Mouse (Mus musculus) erythroblast, embryonic 14.5 days (primary cell): Measurements from ENCODE around the gene Sparc.

Experiments used
- GATA1 ChIP-seq: IDR thresholded peaks from 2 replicates; pipeline ENCODE4 v1.6.1; 2012; ENCODE audit warnings: low read length, inconsistent platforms, mixed read lengths
- TAL1 ChIP-seq: IDR thresholded peaks from 3 replicates; pipeline ENCODE4 v1.6.1; 2012; ENCODE audit warnings: low read length, inconsistent platforms, mixed read lengths

GRCm38 (mm10) chr11:55468611-55469047, 45.6 kb upstream of the Sparc start:
- TF ChIP-seq TAL1 = no peak
- no peak for TF ChIP-seq GATA1
